Mouse (Mus musculus) spleen, embryonic (tissue): Measurements from ENCODE around the gene Zbtb32.

Source experiments
- CTCF ChIA-PET: fragments of 350-600 bp; sonication (Branson Sonifier 250); formaldehyde crosslinking; loops from one replicate; lab custom pipeline; 2022; lab: Charles Lee

Gene Zbtb32

DNA sequence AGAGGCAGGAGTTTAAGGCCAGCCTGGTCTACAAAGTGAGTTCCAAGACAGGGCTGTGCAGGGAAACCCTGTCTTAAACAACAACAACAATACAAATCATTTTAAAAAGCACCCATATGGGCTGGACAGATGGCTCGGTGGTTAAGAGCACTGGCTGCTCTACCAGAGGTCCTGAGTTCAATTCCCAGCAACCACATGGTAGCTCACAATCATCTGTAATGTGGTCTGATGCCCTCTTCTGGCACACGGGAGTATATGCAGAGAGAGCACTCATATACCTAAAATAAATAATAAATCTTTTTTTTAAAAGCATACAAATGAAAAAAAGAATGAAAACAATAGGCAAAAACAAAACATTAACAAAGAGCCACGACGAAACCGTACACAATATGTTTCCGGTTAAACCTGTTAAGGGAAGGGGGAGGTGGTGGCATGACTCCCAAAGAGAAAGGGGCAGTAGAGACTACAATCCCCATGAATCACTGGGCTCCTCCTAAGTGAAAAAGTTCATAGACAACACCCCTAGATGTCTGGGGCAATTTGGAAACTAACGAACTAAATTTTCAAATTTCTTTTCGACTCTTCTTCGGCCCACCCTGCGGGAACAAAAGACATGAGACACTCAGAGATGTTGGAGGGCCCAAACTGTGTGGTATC lies 47.1 kb downstream of the Zbtb32 start:
- CTCF ChIA-PET, result interaction anchor here (0.6 kb wide), 1 partner anchor 204 kb away, joined by 4 read pairs; no protein-coding TSS in a partner anchor

DNA sequence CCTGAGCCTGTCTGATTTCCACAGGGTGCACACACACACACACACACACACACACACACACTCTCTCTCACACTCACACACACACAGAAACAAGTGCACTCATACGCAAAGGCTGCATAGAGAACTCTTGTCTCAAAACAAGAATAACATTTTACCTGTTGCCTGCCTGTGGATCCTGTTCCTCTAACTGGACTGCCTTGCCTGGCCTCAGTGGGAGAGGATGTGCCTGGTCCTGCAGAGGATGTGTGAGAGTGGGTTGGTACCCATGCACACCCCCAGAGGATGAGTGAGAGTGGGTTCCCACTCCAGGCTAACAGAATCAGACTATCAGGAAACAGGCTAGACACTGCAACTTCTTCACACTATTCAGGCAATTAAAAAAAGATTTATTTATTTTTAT lies 48.1 kb downstream of the Zbtb32 start:
- CTCF ChIA-PET, result interaction anchor here (0.6 kb wide), 1 partner anchor 203 kb away, joined by 4 read pairs; no protein-coding TSS in a partner anchor

DNA sequence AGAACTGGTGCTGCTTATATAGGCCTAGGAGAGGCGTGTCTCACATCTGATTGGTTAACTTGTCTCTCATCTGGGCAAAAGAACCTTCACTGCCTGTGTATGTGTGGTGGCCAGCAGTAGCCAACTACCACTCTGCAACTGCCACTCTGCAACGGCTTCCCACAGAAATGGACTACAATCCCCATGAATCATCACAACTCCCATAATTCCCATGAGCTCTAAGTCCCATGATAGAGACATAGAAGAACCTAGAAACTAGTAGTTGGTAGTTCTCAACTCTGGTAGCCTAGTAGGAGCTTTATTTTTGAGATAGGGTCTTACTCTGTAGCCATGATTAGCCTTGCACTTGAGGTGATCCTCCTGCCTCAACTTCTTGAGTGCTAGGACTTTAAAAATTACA lies 48.8 kb downstream of the Zbtb32 start:
- CTCF ChIA-PET, result interaction anchor here (0.5 kb wide), 1 partner anchor 12 kb away, joined by 7 read pairs; no protein-coding TSS in a partner anchor

DNA sequence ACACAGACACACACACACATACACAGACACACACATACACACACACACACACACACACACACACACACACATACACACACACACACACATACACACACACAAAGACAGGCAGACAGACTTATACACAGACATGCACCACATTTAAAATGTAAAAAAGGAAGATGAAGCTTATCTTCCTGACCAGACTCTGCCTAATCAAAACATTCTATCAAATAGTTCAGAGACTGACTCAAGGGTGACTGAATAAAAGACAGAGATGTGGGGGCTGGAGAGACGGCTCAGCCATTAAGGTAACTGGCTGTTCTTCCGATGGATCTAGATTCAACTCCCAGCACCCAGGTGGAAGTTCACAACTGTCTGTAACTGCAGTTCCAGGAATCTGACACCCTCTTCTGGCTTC lies 54.4 kb downstream of the Zbtb32 start:
- CTCF ChIA-PET, result no interaction called here

DNA sequence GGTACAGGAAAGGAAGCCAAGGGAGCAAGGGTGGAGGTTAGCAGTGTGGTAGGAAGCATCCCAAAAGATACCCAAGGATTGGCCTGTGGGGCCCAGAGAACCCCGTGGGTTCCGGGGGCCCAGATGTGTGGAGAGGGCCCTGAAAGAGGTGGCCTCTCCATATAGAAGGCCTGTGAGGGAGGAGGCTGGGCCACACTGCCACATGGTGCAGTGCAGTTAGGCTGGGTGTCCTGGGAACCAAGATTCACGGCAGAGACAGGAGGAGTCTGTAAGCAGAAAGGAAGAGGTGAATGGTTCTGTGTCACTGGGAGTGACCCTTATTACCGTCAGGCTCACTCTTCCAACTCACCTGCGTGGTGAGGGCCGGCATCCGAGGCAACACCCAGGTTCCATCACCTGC lies 58.1 kb downstream of the Zbtb32 start:
- CTCF ChIA-PET, result no interaction called here
